Mouse (Mus musculus): ENCODE data around the gene Gm45618.
"Not testable (repeated sequence)": the region's sequence is repeated elsewhere in the genome, so short reads cannot be mapped to it uniquely, and the experiment has no call there.

The Gm45618 gene

GRCm38 (mm10) chr7:142120629-142121028, at the start of gene Gm45618:
TSS of gene Gm45618 (minus strand) at chr7:142120729.
- not testable (repeated sequence) for DNase-seq

- no peak for DNase-seq
These were observed 49.3 kb upstream of the Gm45618 start for GRCm38 (mm10) chr7:142169836-142170235.

- not testable (repeated sequence) for DNase-seq
These were observed 45.1 kb upstream of the Gm45618 start, which contains the start of gene Gm4553 for GRCm38 (mm10) chr7:142165639-142166038. TSS of gene Gm4553 (minus strand) at chr7:142165739.

GRCm38 (mm10) chr7:142159366-142159765, 38.8 kb upstream of the Gm45618 start:
- DNase-seq = no peak

GRCm38 (mm10) chr7:142157013-142157412, 36.5 kb upstream of the Gm45618 start, which contains the start of gene Gm29735:
TSS of gene Gm29735 (minus strand) at chr7:142157113.
- DNase-seq = not testable (repeated sequence)

- no peak for DNase-seq
These were observed 34.8 kb upstream of the Gm45618 start for GRCm38 (mm10) chr7:142155308-142155707.

- DNase-seq = peak; percentile 5 to 10
These were observed 31.7 kb upstream of the Gm45618 start for GRCm38 (mm10) chr7:142152191-142152590.

- no peak for DNase-seq
These were observed 28.1 kb upstream of the Gm45618 start for GRCm38 (mm10) chr7:142148633-142149032.

GRCm38 (mm10) chr7:142146033-142146432, 25.5 kb upstream of the Gm45618 start:
- peak in 1 of 2 experiments; percentile 51 for DNase-seq

- no peak for DNase-seq
These were observed 24.9 kb upstream of the Gm45618 start for GRCm38 (mm10) chr7:142145413-142145940.

GRCm38 (mm10) chr7:142144507-142144906, 24.0 kb upstream of the Gm45618 start, which contains the start of gene Gm45337:
TSS of gene Gm45337 (minus strand) at chr7:142144607.
- DNase-seq = no peak

- not testable (repeated sequence) for DNase-seq
These were observed 23.0 kb upstream of the Gm45618 start for GRCm38 (mm10) chr7:142143506-142144010.

GRCm38 (mm10) chr7:142140696-142141095, 20.2 kb upstream of the Gm45618 start:
- DNase-seq = no peak

- DNase-seq = not testable (repeated sequence)
These were observed 15.4 kb upstream of the Gm45618 start, which contains the start of gene Gm39115 for GRCm38 (mm10) chr7:142135934-142136333. TSS of gene Gm39115 (minus strand) at chr7:142136034.

GRCm38 (mm10) chr7:142134206-142134995, 13.9 kb upstream of the Gm45618 start:
- DNase-seq = peak; percentile 14 to 40

GRCm38 (mm10) chr7:142128843-142129242, 8.3 kb upstream of the Gm45618 start:
- DNase-seq = no peak

- peak; percentile 14 to 57 for DNase-seq
These were observed 897 bp downstream of the Gm45618 start for GRCm38 (mm10) chr7:142119632-142120031.

GRCm38 (mm10) chr7:142104747-142105146, 15.8 kb downstream of the Gm45618 start:
- DNase-seq = no peak

GRCm38 (mm10) chr7:142097776-142098175, 22.8 kb downstream of the Gm45618 start:
- DNase-seq = peak; percentile 89 to 94

GRCm38 (mm10) chr7:142096701-142097100, 23.8 kb downstream of the Gm45618 start:
- DNase-seq = peak; percentile 18 to 35

- DNase-seq = peak; percentile 99
These were observed 25.2 kb downstream of the Gm45618 start, which contains the start of gene Dusp8 for GRCm38 (mm10) chr7:142095183-142095931. TSS of gene Dusp8 (minus strand) at chr7:142095843.

- DNase-seq = peak; percentile 85 to 87
These were observed 26.0 kb downstream of the Gm45618 start for GRCm38 (mm10) chr7:142094301-142095143.
